Mouse (Mus musculus) heart, adult 8-10 months (tissue): ENCODE data around the gene Styk1. TPM values are rescaled to one million over a fixed set of nuclear protein-coding genes. Genes with fewer than 3 reads are reported as not detected.

Experiments used
- DNase-seq: peaks from one replicate; pipeline ENCODE4 v3.0.0; 2022; ENCODE audit warnings: low spot score
- total RNA-seq, 4 experiments: library from RNA; stranded (reverse); gene quantifications; 2 replicates each; pipeline ENCODE4 v1.2.4; 2022

Gene Styk1
- total RNA-seq, 4 experiments from 2014 or later: 0.17 to 0.49 (median 0.19) TPM; not detected in 1

- DNase-seq: no peak
These were observed 16.6 kb upstream of the Styk1 start for GRCm38 (mm10) chr6:131369866-131370616.

GRCm38 (mm10) chr6:131367101-131367500, 13.7 kb upstream of the Styk1 start:
- peak; percentile 38 for DNase-seq

- DNase-seq: no peak
These were observed 11.0 kb upstream of the Styk1 start for GRCm38 (mm10) chr6:131364353-131364752.

GRCm38 (mm10) chr6:131362987-131363765, 9.8 kb upstream of the Styk1 start:
- no peak for DNase-seq

- DNase-seq: no peak
These were observed 7.3 kb upstream of the Styk1 start for GRCm38 (mm10) chr6:131360693-131361092.

- no peak for DNase-seq
These were observed 6.1 kb upstream of the Styk1 start for GRCm38 (mm10) chr6:131359543-131359942.

GRCm38 (mm10) chr6:131354913-131355312, 1.5 kb upstream of the Styk1 start:
- DNase-seq: no peak

GRCm38 (mm10) chr6:131347026-131347425, 6.4 kb downstream of the Styk1 start:
- DNase-seq: no peak

- DNase-seq: no peak
These were observed 9.1 kb downstream of the Styk1 start for GRCm38 (mm10) chr6:131344346-131344745.

GRCm38 (mm10) chr6:131340082-131340481, 13.3 kb downstream of the Styk1 start:
- DNase-seq: no peak

GRCm38 (mm10) chr6:131339309-131339708, 14.1 kb downstream of the Styk1 start:
- no peak for DNase-seq

GRCm38 (mm10) chr6:131338787-131339186, 14.6 kb downstream of the Styk1 start:
- no peak for DNase-seq

- DNase-seq: no peak
These were observed 26.3 kb downstream of the Styk1 start for GRCm38 (mm10) chr6:131327076-131327475.

- DNase-seq: no peak
These were observed 31.4 kb downstream of the Styk1 start for GRCm38 (mm10) chr6:131321854-131322639.

- no peak for DNase-seq
These were observed 37.0 kb downstream of the Styk1 start for GRCm38 (mm10) chr6:131316155-131317101.

- DNase-seq: no peak
These were observed 45.4 kb downstream of the Styk1 start for GRCm38 (mm10) chr6:131308031-131308430.

GRCm38 (mm10) chr6:131304776-131305175, 48.6 kb downstream of the Styk1 start:
- no peak for DNase-seq

GRCm38 (mm10) chr6:131298531-131298930, 54.9 kb downstream of the Styk1 start:
- no peak for DNase-seq

GRCm38 (mm10) chr6:131294435-131295112, 58.8 kb downstream of the Styk1 start:
- DNase-seq: no peak

GRCm38 (mm10) chr6:131293916-131294315, 59.5 kb downstream of the Styk1 start:
- DNase-seq: no peak
